Mouse (Mus musculus) left cerebral cortex, adult 11 months (tissue): ENCODE data around the gene Dnmt3l.

Experiments
- DNase-seq: peaks from one replicate; pipeline ENCODE4 v3.0.0; 2022; ENCODE audit warnings: low spot score

Gene Dnmt3l

DNA sequence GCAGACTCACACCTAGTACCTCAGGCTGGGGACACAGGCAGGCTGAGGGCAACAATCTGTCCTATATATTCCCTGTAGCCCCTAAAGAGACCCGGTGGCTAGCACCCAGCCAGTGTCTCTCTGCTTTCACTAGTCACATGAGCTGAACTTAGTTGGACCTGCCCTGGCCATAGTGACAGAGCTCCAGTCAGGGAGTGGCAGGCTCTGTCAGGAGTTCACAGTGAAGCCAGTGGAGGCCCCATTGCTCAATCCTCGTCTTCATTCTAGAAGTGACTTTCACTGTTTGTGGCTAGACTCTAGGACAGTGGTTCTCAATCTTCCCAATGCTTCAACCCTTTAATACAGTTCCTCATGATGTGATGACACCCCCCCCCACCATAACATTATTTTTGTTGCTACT lies 9.8 kb upstream of the Dnmt3l start:
- no peak for DNase-seq

DNA sequence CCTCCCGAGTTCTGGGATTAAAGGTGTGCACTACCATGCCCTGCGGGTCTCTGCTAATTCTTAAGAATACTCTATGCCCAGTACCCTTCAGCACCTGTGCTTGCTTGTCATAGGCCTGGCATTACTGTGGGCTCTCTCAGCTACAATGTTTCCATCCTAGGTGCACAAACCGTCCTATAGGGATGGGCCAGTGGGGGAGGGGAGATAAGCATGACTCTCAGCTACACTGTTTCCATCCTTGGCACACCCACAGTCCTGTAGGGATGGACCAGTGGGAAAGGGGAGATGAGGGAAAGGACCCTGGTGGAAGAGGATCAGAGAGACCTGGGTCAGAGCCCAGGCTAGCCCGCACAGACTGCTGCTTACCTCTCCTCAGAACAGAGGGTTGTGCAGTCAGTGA lies 4.6 kb upstream of the Dnmt3l start:
- no peak for DNase-seq

- no peak for DNase-seq
Measured at GRCm38 (mm10) chr10:78042096-78042495, 349 bp downstream of the Dnmt3l start.

DNA sequence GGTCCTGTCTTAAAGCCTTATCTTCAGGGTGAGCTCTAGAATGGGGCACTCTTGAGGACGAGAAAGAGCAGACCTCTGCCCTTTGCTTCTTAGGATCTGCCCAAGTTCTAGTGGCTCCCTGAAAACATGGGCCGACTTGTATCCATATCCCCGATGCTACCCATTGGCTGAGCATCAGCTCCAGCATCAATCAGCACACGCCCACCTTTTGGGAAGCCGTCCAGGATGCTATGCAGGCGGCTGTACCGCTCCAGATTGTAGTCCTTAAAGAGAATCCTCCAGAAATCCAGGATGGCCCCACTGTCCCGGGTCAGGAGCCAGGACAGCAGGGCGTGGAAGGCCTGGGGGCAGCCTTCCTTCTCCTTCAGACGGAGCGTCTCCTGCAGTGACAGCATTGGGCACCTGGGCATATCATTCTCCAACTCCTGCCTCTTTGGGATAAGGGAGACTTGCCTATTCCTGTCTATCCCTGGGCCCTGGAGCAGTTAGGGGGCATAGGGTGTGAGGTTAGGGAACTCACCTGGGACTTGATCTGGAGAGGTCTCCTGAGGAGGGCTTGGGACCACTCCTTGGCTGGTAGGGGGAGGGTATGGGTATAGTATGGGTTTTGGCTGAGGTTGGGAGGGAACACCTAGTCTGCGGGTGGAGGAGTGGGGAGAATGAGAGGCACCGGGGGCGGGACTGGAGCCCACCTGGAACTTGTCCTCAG lies 1.1 kb downstream of the Dnmt3l start:
- DNase-seq: no peak

DNA sequence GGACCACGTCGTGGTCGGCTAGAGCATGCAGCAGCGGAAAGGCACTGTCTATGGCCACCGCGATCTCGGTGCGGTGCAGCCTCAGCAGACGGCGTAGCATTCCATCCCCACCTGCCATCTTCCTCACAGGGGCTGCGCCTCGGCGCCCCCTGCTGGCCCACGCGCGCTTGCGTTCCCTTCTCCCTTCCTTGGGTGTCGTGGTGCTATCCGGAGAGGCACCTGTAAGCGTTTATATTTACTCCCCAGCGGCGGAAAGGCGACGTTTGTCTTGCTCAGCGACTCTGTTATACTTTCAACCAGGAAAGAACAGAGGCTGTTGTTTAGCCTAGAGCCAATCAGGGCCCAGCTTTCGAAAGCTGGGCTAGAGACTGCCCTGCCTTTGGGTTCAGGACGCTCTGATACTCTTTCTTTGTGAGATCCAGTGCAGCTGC lies 1.7 kb downstream of the Dnmt3l start, which contains the start of gene Aire:
Gene Aire, minus strand, starts transcription at position 205 of the 431 bp plus-strand sequence.
- DNase-seq: no peak

DNA sequence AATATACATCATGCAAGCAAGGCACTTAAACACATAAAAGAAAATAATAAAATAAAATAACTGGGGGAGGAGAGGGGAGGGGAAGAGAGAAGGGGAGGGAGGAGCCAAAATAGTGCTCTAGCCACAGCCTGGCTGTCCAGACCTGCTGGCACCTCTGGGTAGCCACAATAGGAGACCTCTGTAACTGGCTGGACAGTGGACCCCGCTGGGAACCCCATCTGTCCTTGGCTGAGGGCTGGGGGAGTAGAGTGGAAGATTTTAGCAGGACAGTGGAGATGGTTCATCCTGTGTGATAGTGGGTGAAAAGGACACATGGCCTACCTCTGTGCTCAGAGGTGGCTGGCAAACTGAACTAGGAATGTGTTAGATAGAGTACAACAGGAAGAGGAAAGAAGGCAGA lies 2.8 kb downstream of the Dnmt3l start:
- no peak for DNase-seq

GRCm38 (mm10) chr10:78046388-78046787 lies 4.6 kb downstream of the Dnmt3l start:
- no peak for DNase-seq

- no peak for DNase-seq
Measured at GRCm38 (mm10) chr10:78048061-78048730, 6.4 kb downstream of the Dnmt3l start.

- no peak for DNase-seq
Measured at GRCm38 (mm10) chr10:78049519-78050035, 7.8 kb downstream of the Dnmt3l start.

GRCm38 (mm10) chr10:78054633-78055565 lies 13.2 kb downstream of the Dnmt3l start:
- DNase-seq: no peak

GRCm38 (mm10) chr10:78057056-78057455 lies 15.3 kb downstream of the Dnmt3l start:
- DNase-seq: no peak

DNA sequence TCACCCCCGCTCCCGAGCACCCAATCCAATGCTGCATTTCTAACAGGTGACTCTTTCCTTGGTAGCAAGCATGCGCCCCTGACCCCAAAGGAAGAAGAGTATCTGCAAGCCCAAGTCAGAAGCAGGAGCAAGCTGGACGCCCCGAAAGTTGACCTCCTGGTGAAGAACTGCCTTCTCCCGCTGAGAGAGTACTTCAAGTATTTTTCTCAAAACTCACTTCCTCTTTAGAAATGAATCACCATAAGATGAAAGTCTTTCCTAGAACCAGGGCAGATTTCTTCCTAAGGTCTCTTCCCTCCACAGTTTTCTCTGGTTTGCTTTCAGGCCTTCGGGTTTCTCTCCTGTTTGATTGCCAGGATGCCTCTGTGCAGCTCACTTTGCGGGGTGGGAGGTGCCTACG lies 21.4 kb downstream of the Dnmt3l start:
- DNase-seq: no peak

GRCm38 (mm10) chr10:78067226-78067625 lies 25.5 kb downstream of the Dnmt3l start:
- no peak for DNase-seq

- no peak for DNase-seq
Measured at GRCm38 (mm10) chr10:78068541-78068940, 26.8 kb downstream of the Dnmt3l start.

DNA sequence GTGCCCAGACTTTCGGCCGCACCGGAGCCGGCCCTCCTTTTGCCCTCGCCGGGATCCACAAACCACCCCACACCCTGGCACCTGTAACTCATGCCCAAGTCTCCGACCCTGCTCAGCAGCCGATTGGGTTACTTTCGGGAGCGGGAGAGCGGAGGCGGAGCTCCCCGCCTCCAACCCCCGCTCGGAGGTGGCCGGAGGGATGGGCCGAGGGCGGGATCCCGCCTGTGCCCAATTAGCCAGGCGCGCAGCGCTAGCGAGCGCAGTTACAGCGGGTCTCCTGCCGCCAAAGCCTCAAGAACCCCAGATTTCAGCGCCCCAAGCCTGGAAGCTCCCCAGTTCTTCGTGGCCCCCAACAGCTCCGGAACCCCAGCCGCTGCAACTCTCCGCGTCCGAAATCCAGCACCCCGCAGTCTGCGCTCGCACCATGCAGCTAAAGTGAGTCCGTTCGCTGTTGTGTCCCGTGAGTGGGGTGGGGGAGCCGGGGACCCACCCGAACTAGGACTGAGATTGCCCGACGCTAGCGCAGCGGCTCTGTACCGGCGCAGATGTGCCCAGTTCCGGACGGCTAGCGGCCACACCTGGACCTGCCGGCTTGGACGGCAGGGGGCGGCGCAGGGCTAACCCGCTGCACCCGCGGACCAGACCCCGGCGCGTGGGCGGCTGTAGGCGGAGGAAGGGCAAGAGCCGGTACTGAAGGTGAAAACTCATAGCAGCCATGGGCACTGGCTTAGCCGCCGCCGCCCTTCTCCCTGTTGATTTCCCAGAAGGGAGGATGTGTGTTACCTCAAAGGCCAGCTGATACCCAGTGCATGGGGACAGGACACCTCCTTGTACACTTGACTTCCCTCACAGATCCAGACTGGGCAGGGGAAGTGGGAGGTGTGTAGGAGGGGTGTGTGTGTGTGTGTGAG lies 27.6 kb downstream of the Dnmt3l start, which contains the start of gene Icosl:
Gene Icosl, plus strand, starts transcription at position 202 of the 911 bp plus-strand sequence.
- DNase-seq: no peak

- DNase-seq: no peak
Measured at GRCm38 (mm10) chr10:78074151-78074550, 32.4 kb downstream of the Dnmt3l start.

- no peak for DNase-seq
Measured at GRCm38 (mm10) chr10:78074977-78075376, 33.2 kb downstream of the Dnmt3l start.

GRCm38 (mm10) chr10:78077862-78078261 lies 36.1 kb downstream of the Dnmt3l start:
- no peak for DNase-seq

DNA sequence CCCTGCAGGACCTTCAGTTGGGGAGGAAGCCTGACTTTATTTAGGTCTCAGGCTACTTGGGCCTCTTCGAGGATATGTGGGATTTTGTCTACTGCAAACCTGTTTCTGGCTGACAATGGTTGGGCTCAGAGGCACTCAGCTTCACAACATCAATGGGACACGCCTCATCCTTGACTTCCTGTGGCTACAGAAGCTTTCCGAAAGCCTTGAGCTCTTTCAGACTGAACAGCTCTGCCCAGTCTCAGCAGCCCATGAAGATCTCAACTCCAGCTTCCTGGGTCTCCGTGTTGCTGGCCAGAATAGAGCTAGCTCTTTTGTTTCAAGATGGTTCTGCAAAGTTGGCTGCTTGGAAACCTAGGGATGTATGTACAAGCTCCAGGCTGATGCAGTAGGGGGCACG lies 36.5 kb downstream of the Dnmt3l start:
- DNase-seq: no peak

DNA sequence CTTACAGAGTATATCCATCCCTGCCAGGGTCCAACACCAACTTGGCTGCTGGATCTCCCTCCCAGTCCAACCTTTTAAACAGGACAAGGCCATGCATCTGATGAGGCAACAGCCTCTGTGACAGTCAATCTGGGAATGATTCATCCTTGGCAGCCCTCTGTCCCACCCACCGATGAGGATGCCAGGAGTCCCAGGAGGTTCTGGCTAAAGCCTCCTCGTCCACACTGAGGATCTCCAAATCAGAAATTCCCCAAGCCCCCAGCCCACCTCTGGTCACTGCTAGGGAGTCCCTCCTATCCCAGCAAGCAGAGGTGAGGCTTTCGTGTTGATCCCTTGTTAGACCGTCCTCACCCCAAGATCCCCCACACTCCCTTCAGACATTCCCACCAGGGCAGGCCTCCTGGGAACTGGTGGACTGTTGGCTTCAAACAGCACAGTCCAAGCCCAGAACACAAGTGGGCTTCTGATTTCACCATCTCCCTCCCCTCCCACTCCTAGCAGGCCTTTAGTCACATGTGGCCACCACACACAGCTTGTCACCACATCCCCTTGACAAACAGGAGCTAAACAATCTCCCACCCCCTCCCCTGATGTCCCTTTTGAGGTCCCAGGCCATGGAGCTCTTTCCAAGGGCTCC lies 38.3 kb downstream of the Dnmt3l start:
- DNase-seq: no peak

DNA sequence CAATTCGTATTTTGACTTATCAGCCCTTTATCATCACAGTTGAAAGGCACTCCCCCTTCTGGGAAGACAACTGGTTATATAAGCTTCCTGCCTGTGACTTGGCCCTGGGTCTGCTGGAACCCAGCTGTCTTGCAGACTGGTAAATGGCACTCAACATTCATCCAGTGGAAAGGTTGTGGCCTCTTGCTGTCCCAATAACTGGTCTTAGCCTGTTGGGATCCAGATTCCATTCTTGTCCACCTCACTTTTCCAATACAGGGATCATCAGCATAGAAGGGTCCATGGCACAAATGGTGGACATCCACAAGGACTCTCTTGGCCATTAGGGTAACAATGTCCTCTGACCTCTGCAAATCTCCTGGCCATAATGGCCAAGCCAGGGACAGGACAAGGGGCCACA lies 42.3 kb downstream of the Dnmt3l start:
- no peak for DNase-seq
